Comparison of ENCODE assay signal across 19 mouse cellular contexts in the genomic region with DNA sequence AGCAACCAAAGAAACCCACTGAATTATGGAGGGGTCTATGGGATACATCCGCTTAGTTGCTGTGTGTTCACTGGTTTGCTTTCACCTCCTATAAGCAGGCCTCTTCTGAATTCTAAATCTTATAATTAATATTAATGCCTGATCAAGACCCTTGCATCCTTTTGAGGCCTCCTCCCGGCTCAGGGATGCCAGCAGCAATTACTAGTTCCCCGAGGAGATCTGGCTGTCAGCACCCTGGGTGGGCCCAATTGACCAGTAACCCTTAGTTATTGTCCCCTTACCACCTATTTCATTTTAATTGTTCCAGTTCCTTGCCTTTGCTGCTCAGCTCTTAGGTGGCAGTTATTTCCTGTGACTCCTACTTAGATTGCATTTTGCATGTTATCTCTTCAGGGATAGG.
"Had no signal": no experiment of that assay in that cellular context is flagged by ENCODE, and none has a peak within 500 bp of the region (broad histone marks: within the 10 kb centered on the region; RNA-seq: fewer than 3 reads in every experiment).

No protein-coding gene starts in this region.

- ATAC-seq: intestine, embryonic 16.5 days had no signal

- H3K27me3 ChIP-seq: liver, embryonic 13.5 days; neural tube, embryonic 13.5 days had no signal

- H3K4me3 ChIP-seq: layer of hippocampus, adult 2 months; liver, embryonic 13.5 days; myocyte; neural tube, embryonic 13.5 days had no signal

- H3K4me2 ChIP-seq: liver, embryonic 13.5 days; neural tube, embryonic 13.5 days had no signal

- H3K9ac ChIP-seq: liver, embryonic 13.5 days; neural tube, embryonic 13.5 days had no signal

- H3K4me1 ChIP-seq: liver, embryonic 13.5 days had no signal

- H3K27ac ChIP-seq: kidney, postnatal 0 days; layer of hippocampus, adult 2 months; liver, embryonic 13.5 days; neural tube, embryonic 13.5 days; stomach, postnatal 0 days had no signal

- H3K36me3 ChIP-seq: liver, embryonic 13.5 days; neural tube, embryonic 13.5 days had no signal

- H3K9me3 ChIP-seq: liver, embryonic 13.5 days; neural tube, embryonic 13.5 days had no signal

- DNase-seq: kidney, adult 2 months; kidney, postnatal 25 days; layer of hippocampus, adult 9-11 months; liver, embryonic 13.5 days; lung, adult 2 months; lung, postnatal 14 days; lung, postnatal 4 days; right cerebral cortex, adult 18-20 months; right cerebral cortex, postnatal 14 days; right cerebral cortex, postnatal 4 days; thymus, adult 2 months; thymus, postnatal 14 days; thymus, postnatal 4 days had no signal
